Mouse (Mus musculus) liver, embryonic 14.5 days (tissue): ENCODE data around the gene Tmem184b.

Source experiments
- CTCF ChIP-seq: IDR thresholded peaks from 2 replicates; pipeline ENCODE4 v1.5.1; 2016; ENCODE audit warnings: antibody characterized with exemption, low read depth, control low read depth
- EP300 ChIP-seq: IDR thresholded peaks from 2 replicates; pipeline ENCODE4 v1.6.1; 2016; ENCODE audit warnings: antibody characterized with exemption, low read depth

DNA sequence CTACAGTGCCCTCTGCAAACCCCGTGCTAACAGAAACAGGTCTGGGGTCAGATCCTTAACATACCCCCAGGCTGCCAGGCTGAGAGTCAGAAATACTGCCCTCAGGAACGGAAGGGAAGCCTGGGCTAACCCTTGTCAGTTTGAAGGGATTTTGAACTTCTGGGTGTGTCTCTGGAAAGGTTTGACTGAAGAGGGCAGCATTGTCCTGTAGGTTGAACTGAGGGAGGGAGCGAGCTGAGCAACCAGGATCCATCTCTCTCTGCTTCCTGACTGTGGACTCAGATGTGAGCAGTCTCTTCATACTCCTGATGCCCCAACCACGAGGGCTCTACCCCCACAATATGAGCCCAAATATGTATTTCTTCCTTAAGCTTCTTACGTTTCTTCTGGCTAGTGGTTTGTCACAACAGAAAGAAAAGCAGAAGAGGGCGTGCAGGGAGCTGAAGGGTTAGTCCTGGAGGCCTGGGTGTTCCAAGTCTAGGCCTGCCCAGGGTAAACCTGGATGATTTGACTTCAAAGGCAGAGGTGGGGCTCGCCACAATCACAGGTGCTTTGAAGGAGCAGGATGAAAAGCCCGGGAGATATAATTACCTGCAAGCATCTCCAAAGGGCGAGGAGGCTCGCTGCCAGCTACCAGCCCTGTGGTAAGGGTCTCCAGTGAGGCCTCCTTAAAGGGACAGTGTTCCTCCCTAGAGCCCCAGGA lies 8.1 kb upstream of the Tmem184b start:
- TF ChIP-seq CTCF (peak; percentile 50), EP300 (no peak)
